Mouse (Mus musculus) neural tube, embryonic 13.5 days (tissue): ENCODE data around the gene Plcb3. TPM values are rescaled to one million over a fixed set of nuclear protein-coding genes. Genes with fewer than 3 reads are reported as not detected.

Experiments
- ATAC-seq: fragments of 200-750 bp; cut with Nextera tagmentation; 2 replicates; pipeline ENCODE4 v1.8.0; 2017; ENCODE audit warnings: low read depth, mild to moderate bottlenecking, moderate TSS enrichment, moderate library complexity
- H3K27ac ChIP-seq: fragments of 300-500 bp; sonication (generic); replicated peaks from 2 replicates; pipeline ENCODE4 v1.5.1; 2015; ENCODE audit warnings: moderate library complexity, mild to moderate bottlenecking, inconsistent platforms
- H3K27me3 ChIP-seq: fragments of 300-500 bp; sonication (generic); 2 replicates; pipeline ENCODE4 v1.6.1; 2015; ENCODE audit warnings: mild to moderate bottlenecking, inconsistent platforms
- H3K36me3 ChIP-seq: fragments of 300-500 bp; sonication (generic); 2 replicates; pipeline ENCODE4 v1.6.1; 2015; ENCODE audit warnings: mild to moderate bottlenecking, inconsistent platforms
- H3K4me1 ChIP-seq: fragments of 300-500 bp; sonication (generic); replicated peaks from 2 replicates; pipeline ENCODE4 v1.6.1; 2015; ENCODE audit warnings: inconsistent platforms
- H3K4me2 ChIP-seq: fragments of 300-500 bp; sonication (generic); 2 replicates; pipeline ENCODE4 v1.6.1; 2015; ENCODE audit warnings: inconsistent platforms, mild to moderate bottlenecking, moderate library complexity
- H3K4me3 ChIP-seq: fragments of 300-500 bp; sonication (generic); 2 replicates; pipeline ENCODE4 v1.5.1; 2015; ENCODE audit warnings: mild to moderate bottlenecking, inconsistent platforms
- H3K9ac ChIP-seq: fragments of 300-500 bp; sonication (generic); 2 replicates; pipeline ENCODE4 v1.6.1; 2015; ENCODE audit warnings: moderate library complexity, mild to moderate bottlenecking, inconsistent platforms
- H3K9me3 ChIP-seq: fragments of 300-500 bp; sonication (generic); 2 replicates; pipeline ENCODE4 v1.6.1; 2016; ENCODE audit warnings: inconsistent platforms
- WGBS: fragments of 180-500 bp; shearing (Covaris S2); methylation state at CpG from one replicate; pipeline ENCODE4 v1.1.7; 2015; 5-methylcytosine and 5-hydroxymethylcytosine counted together
- polyA plus RNA-seq: library from polyadenylated mRNA; unstranded; fragments of >200 nt; fragmentation: Nextera tagmentation; extraction: Ambion mirVana; gene quantifications from 2 replicates; pipeline ENCODE4 v1.2.1, GENCODE M21; 2015

Plcb3 gene
- polyA plus RNA-seq, 1 experiment from 2014 or later: 27.3 TPM

GRCm38 (mm10) chr19:6974211-6975205 is 1.8 kb downstream of the Plcb3 start, which contains the start of gene Ppp1r14b:
Ppp1r14b (plus strand) TSS chr19:6974968.
- peak within 1 kb of the TSS; percentile 92 for H3K4me2 ChIP-seq
- H3K9ac ChIP-seq: peak within 1 kb of the TSS; percentile 89
- peaks cover 19% of the 10 kb centered on the region for H3K36me3 ChIP-seq
- H3K4me3 ChIP-seq: peak within 1 kb of the TSS; percentile 69
- no peaks in the 10 kb centered on the region for H3K9me3 ChIP-seq
- H3K4me1 ChIP-seq: peaks cover 69% of the 10 kb centered on the region
- ATAC-seq: peak; percentile 61
- peaks cover 14% of the 10 kb centered on the region for H3K27me3 ChIP-seq
- WGBS: under 1% methylated on average over 63 of the region's 84 CpGs
- peak within 1 kb of the TSS; percentile 96 for H3K27ac ChIP-seq

GRCm38 (mm10) chr19:6973581-6974190 is 2.6 kb downstream of the Plcb3 start:
- ATAC-seq: no peak
- Histone ChIP-seq H3K9me3 (no peaks in the 10 kb centered on the region), H3K4me3 (peak overlapping the region; percentile 69), H3K4me1 (peaks cover 68% of the 10 kb centered on the region), H3K27me3 (peaks cover 21% of the 10 kb centered on the region), H3K36me3 (peaks cover 19% of the 10 kb centered on the region), H3K27ac (peak overlapping the region; percentile 96), H3K9ac (peak overlapping the region; percentile 89), H3K4me2 (peak overlapping the region; percentile 92)
- 37% methylated on average over 12 of the region's 12 CpGs for WGBS

- 78% methylated on average over 13 of the region's 13 CpGs for WGBS
- Histone ChIP-seq H3K36me3 (peaks cover 6% of the 10 kb centered on the region), H3K9me3 (no peaks in the 10 kb centered on the region), H3K4me3 (no peak overlapping the region), H3K27ac (0 out of 2 replicates have a peak overlapping the region, but pooled peaks have one; percentile 3), H3K4me2 (no peak overlapping the region), H3K4me1 (peaks cover 58% of the 10 kb centered on the region), H3K9ac (no peak overlapping the region), H3K27me3 (peaks cover 27% of the 10 kb centered on the region)
- ATAC-seq: no peak
Measured at GRCm38 (mm10) chr19:6972247-6972917, 3.9 kb downstream of the Plcb3 start.

GRCm38 (mm10) chr19:6971644-6972043 is 4.6 kb downstream of the Plcb3 start:
- ATAC-seq: no peak
- Histone ChIP-seq H3K36me3 (no peaks in the 10 kb centered on the region), H3K27me3 (peaks cover 27% of the 10 kb centered on the region), H3K9ac (no peak overlapping the region), H3K4me3 (no peak overlapping the region), H3K27ac (0 out of 2 replicates have a peak overlapping the region, but pooled peaks have one; percentile 3), H3K9me3 (no peaks in the 10 kb centered on the region), H3K4me2 (no peak overlapping the region), H3K4me1 (peaks cover 50% of the 10 kb centered on the region)
- 16% methylated on average over 6 of the region's 6 CpGs for WGBS

GRCm38 (mm10) chr19:6970460-6971085 is 5.7 kb downstream of the Plcb3 start:
- peaks cover 27% of the 10 kb centered on the region for H3K27me3 ChIP-seq
- peak overlapping the region; percentile 54 for H3K4me2 ChIP-seq
- peaks cover 40% of the 10 kb centered on the region for H3K4me1 ChIP-seq
- no peaks in the 10 kb centered on the region for H3K36me3 ChIP-seq
- peak overlapping the region; percentile 69 for H3K9ac ChIP-seq
- no peak for ATAC-seq
- H3K27ac ChIP-seq: peak overlapping the region; percentile 73
- peak overlapping the region; percentile 44 for H3K4me3 ChIP-seq
- WGBS: 12% methylated on average over 11 of the region's 11 CpGs
- H3K9me3 ChIP-seq: no peaks in the 10 kb centered on the region

- Histone ChIP-seq H3K4me2 (peak overlapping the region; percentile 54), H3K9ac (peak overlapping the region; percentile 69), H3K4me1 (peaks cover 40% of the 10 kb centered on the region), H3K4me3 (peak overlapping the region; percentile 44), H3K36me3 (no peaks in the 10 kb centered on the region), H3K27ac (peak overlapping the region; percentile 73), H3K9me3 (no peaks in the 10 kb centered on the region), H3K27me3 (peaks cover 27% of the 10 kb centered on the region)
- under 1% methylated on average over 41 of the region's 55 CpGs for WGBS
- ATAC-seq: peak; percentile 8; the same call in 1 of the 2 replicates
Measured at GRCm38 (mm10) chr19:6969665-6970381, 6.4 kb downstream of the Plcb3 start.

- 0 out of 2 replicates have a peak overlapping the region, but pooled peaks have one; percentile 38 for H3K27ac ChIP-seq
- under 1% methylated on average over 20 of the region's 20 CpGs for WGBS
- peaks cover 27% of the 10 kb centered on the region for H3K27me3 ChIP-seq
- ATAC-seq: no peak
- H3K9me3 ChIP-seq: no peaks in the 10 kb centered on the region
- H3K4me3 ChIP-seq: peak overlapping the region; percentile 44
- no peaks in the 10 kb centered on the region for H3K36me3 ChIP-seq
- peaks cover 40% of the 10 kb centered on the region for H3K4me1 ChIP-seq
- H3K9ac ChIP-seq: peak overlapping the region; percentile 69
- peak overlapping the region; percentile 54 for H3K4me2 ChIP-seq
Measured at GRCm38 (mm10) chr19:6969291-6969664, 7.0 kb downstream of the Plcb3 start.

GRCm38 (mm10) chr19:6968491-6969271 is 7.6 kb downstream of the Plcb3 start:
- Histone ChIP-seq H3K4me3 (peak overlapping the region; percentile 44), H3K9ac (peak overlapping the region; percentile 69), H3K4me2 (peak overlapping the region; percentile 54), H3K27me3 (peaks cover 27% of the 10 kb centered on the region), H3K9me3 (no peaks in the 10 kb centered on the region), H3K36me3 (no peaks in the 10 kb centered on the region), H3K4me1 (peaks cover 35% of the 10 kb centered on the region), H3K27ac (no peak overlapping the region)
- WGBS: 13% methylated on average over 15 of the region's 15 CpGs
- no peak for ATAC-seq

GRCm38 (mm10) chr19:6956461-6956860 is 19.8 kb downstream of the Plcb3 start:
- Histone ChIP-seq H3K4me2 (no peak overlapping the region), H3K4me3 (no peak overlapping the region), H3K27ac (no peak overlapping the region), H3K27me3 (no peaks in the 10 kb centered on the region), H3K9me3 (no peaks in the 10 kb centered on the region), H3K9ac (no peak overlapping the region), H3K4me1 (peaks cover 15% of the 10 kb centered on the region), H3K36me3 (peaks cover 56% of the 10 kb centered on the region)
- no peak for ATAC-seq
- 80% methylated on average over 10 of the region's 10 CpGs for WGBS

GRCm38 (mm10) chr19:6955424-6955823 is 20.8 kb downstream of the Plcb3 start:
- Histone ChIP-seq H3K4me3 (no peak overlapping the region), H3K9me3 (no peaks in the 10 kb centered on the region), H3K4me2 (no peak overlapping the region), H3K36me3 (peaks cover 54% of the 10 kb centered on the region), H3K27me3 (no peaks in the 10 kb centered on the region), H3K27ac (no peak overlapping the region), H3K4me1 (peaks cover 16% of the 10 kb centered on the region), H3K9ac (peak overlapping the region; percentile 22; the same call in 1 of the 2 replicates)
- ATAC-seq: no peak
- WGBS: 84% methylated on average over 7 of the region's 7 CpGs
